Mouse (Mus musculus) lung, postnatal 0 days (tissue): Measurements from ENCODE around the gene Samd4b. TPM values are rescaled to one million over a fixed set of nuclear protein-coding genes. Genes with fewer than 3 reads are reported as not detected.

Experiments
- ATAC-seq: fragments of 200-750 bp; cut with Nextera tagmentation; 2 replicates; pipeline ENCODE4 v1.8.0; 2017; ENCODE audit warnings: moderate library complexity
- DNase-seq: peaks from one replicate; pipeline ENCODE4 v3.0.0-alpha.2; 2016; ENCODE audit warnings: low spot score
- H3K27ac ChIP-seq: fragments of 300-500 bp; sonication (generic); 2 replicates; pipeline ENCODE4 v1.5.1; 2014; ENCODE audit warnings: antibody characterized with exemption, mild to moderate bottlenecking, low read length, mixed read lengths
- H3K27me3 ChIP-seq: fragments of 300-500 bp; sonication (generic); replicated peaks from 2 replicates; pipeline ENCODE4 v1.6.1; 2014; ENCODE audit warnings: low read length, mixed read lengths; ENCODE audit not compliant: insufficient read depth
- H3K36me3 ChIP-seq: fragments of 300-500 bp; sonication (generic); 2 replicates; pipeline ENCODE4 v1.6.1; 2014; ENCODE audit warnings: low read length, mixed read lengths; ENCODE audit not compliant: insufficient read depth
- H3K4me1 ChIP-seq: fragments of 300-500 bp; sonication (generic); 2 replicates; pipeline ENCODE4 v1.6.1; 2014; ENCODE audit warnings: antibody characterized with exemption, low read depth, low read length, mixed read lengths; ENCODE audit not compliant: insufficient read depth
- H3K4me2 ChIP-seq: fragments of 300-500 bp; sonication (generic); replicated peaks from 2 replicates; pipeline ENCODE4 v1.6.1; 2014; ENCODE audit warnings: low read depth, mild to moderate bottlenecking, low read length, moderate library complexity, mixed read lengths
- H3K4me3 ChIP-seq: fragments of 300-500 bp; sonication (generic); 2 replicates; pipeline ENCODE4 v1.5.1; 2014; ENCODE audit warnings: low read depth, low read length
- H3K9ac ChIP-seq: fragments of 300-500 bp; sonication (generic); replicated peaks from 2 replicates; pipeline ENCODE4 v1.6.1; 2014; ENCODE audit warnings: low read depth, mild to moderate bottlenecking
- H3K9me3 ChIP-seq: fragments of 300-500 bp; sonication (generic); 2 replicates; pipeline ENCODE4 v1.6.1; 2016; ENCODE audit warnings: low read length, mixed read lengths
- CTCF ChIP-seq: IDR thresholded peaks from 2 replicates; pipeline ENCODE4 v1.5.1; 2016; ENCODE audit warnings: antibody characterized with exemption, mild to moderate bottlenecking
- EP300 ChIP-seq: IDR thresholded peaks from 2 replicates; pipeline ENCODE4 v1.6.1; 2016; ENCODE audit warnings: antibody characterized with exemption, mild to moderate bottlenecking, control low read depth
- WGBS: fragments of 180-500 bp; shearing (Covaris S2); extraction: QIAGEN DNeasy Blood & Tissue Kit; methylation state at CpG from one replicate; pipeline ENCODE4 v1.1.7; 2014; 5-methylcytosine and 5-hydroxymethylcytosine counted together
- polyA plus RNA-seq: library from polyadenylated mRNA; unstranded; fragments of >200 nt; fragmentation: Nextera tagmentation; extraction: Ambion mirVana; gene quantifications from 2 replicates; pipeline ENCODE4 v1.2.1, GENCODE M21; 2015

The Samd4b gene
- polyA plus RNA-seq, 1 experiment from 2014 or later: 13.4 TPM

DNA sequence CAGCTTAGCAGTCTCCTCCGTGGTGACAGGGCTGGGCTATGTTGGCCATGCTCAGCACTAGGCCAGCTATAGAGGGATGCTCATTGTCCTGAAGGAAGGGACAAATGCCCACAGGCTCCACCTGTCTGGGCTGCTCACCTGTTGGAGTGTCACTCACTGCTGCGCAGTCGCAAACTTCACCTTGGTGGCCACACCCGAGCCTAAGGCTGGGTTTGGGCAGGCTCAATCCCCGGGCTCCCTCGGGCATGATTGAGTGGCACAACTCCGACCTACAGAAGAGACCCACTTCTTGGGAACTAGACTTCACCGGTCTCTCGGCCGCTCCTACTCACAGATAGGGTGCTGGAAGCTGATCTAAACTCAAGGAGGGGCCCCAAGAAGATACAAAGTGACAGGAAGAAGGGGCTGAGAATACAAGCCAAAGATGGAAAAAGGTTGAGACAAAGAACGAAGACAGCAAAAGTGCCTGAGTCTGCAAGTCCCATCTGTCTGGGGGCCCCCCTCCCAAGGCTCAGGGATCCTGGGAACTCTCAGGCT lies 226.9 kb downstream of the Samd4b start:
- DNase-seq: peak; percentile 77
- 3% methylated on average over 11 of the region's 11 CpGs for WGBS
- H3K9ac ChIP-seq: peak overlapping the region; percentile 92
- H3K4me3 ChIP-seq: peak overlapping the region; percentile 83
- no peaks in the 10 kb centered on the region for H3K9me3 ChIP-seq
- peak overlapping the region; percentile 95 for H3K27ac ChIP-seq
- peak overlapping the region; percentile 96 for H3K4me2 ChIP-seq
- TF ChIP-seq CTCF (no peak), EP300 (no peak)
- H3K36me3 ChIP-seq: peaks cover 14% of the 10 kb centered on the region; the same call in 1 of the 2 replicates
- ATAC-seq: no peak
- peaks cover 17% of the 10 kb centered on the region; the same call in 1 of the 2 replicates for H3K4me1 ChIP-seq
- H3K27me3 ChIP-seq: no peaks in the 10 kb centered on the region

GRCm38 (mm10) chr7:28370051-28370450 lies 227.9 kb downstream of the Samd4b start:
- WGBS: 89% methylated on average over 14 of the region's 14 CpGs
- H3K27me3 ChIP-seq: no peaks in the 10 kb centered on the region
- H3K4me3 ChIP-seq: no peak overlapping the region

GRCm38 (mm10) chr7:28368276-28368920 lies 229.5 kb downstream of the Samd4b start:
- peaks cover 12% of the 10 kb centered on the region; the same call in 1 of the 2 replicates for H3K4me1 ChIP-seq
- no peak overlapping the region for H3K4me2 ChIP-seq
- peaks cover 30% of the 10 kb centered on the region for H3K36me3 ChIP-seq
- DNase-seq (no peak), ATAC-seq (no peak)
- no peak overlapping the region for H3K4me3 ChIP-seq
- no peak overlapping the region for H3K9ac ChIP-seq
- TF ChIP-seq EP300: no peak
- TF ChIP-seq CTCF: no peak
- no peaks in the 10 kb centered on the region for H3K27me3 ChIP-seq
- no peaks in the 10 kb centered on the region for H3K9me3 ChIP-seq
- no peak overlapping the region for H3K27ac ChIP-seq
- WGBS: 92% methylated on average over 16 of the region's 16 CpGs

More at GRCm38 (mm10) chr7:28370051-28370450, 227.9 kb downstream of the Samd4b start:
- ATAC-seq (no peak), DNase-seq (no peak)
- TF ChIP-seq CTCF (no peak), EP300 (no peak)
- Histone ChIP-seq H3K9me3 (no peaks in the 10 kb centered on the region), H3K27ac (no peak overlapping the region), H3K4me1 (peaks cover 14% of the 10 kb centered on the region; the same call in 1 of the 2 replicates), H3K4me2 (peak overlapping the region; percentile 96), H3K9ac (no peak overlapping the region), H3K36me3 (peaks cover 24% of the 10 kb centered on the region; the same call in 1 of the 2 replicates)

- peaks cover 33% of the 10 kb centered on the region for H3K36me3 ChIP-seq
Measured at GRCm38 (mm10) chr7:28367663-28368275, 230.2 kb downstream of the Samd4b start.

GRCm38 (mm10) chr7:28362441-28363060 lies 235.4 kb downstream of the Samd4b start:
- no peaks in the 10 kb centered on the region for H3K27me3 ChIP-seq
- no peaks in the 10 kb centered on the region for H3K9me3 ChIP-seq
- no peak overlapping the region for H3K9ac ChIP-seq
- no peak for ATAC-seq
- H3K4me1 ChIP-seq: peaks cover 6% of the 10 kb centered on the region
- H3K4me3 ChIP-seq: no peak overlapping the region
- WGBS: 76% methylated on average over 14 of the region's 16 CpGs
- DNase-seq: no peak
- H3K36me3 ChIP-seq: peaks cover 49% of the 10 kb centered on the region
- TF ChIP-seq EP300 (no peak), CTCF (no peak)
- H3K4me2 ChIP-seq: no peak overlapping the region
- H3K27ac ChIP-seq: no peak overlapping the region

More at GRCm38 (mm10) chr7:28367663-28368275, 230.2 kb downstream of the Samd4b start:
- no peak overlapping the region for H3K27ac ChIP-seq
- H3K4me1 ChIP-seq: peaks cover 12% of the 10 kb centered on the region; the same call in 1 of the 2 replicates
- no peak overlapping the region for H3K4me3 ChIP-seq
- no peak overlapping the region for H3K4me2 ChIP-seq
- ATAC-seq (no peak), DNase-seq (no peak)
- H3K27me3 ChIP-seq: no peaks in the 10 kb centered on the region
- no peak overlapping the region for H3K9ac ChIP-seq
- no peaks in the 10 kb centered on the region for H3K9me3 ChIP-seq
- TF ChIP-seq EP300: no peak
- TF ChIP-seq CTCF: no peak
- WGBS: 87% methylated on average over 16 of the region's 16 CpGs

- Histone ChIP-seq H3K9ac (no peak overlapping the region), H3K9me3 (no peaks in the 10 kb centered on the region), H3K27me3 (no peaks in the 10 kb centered on the region), H3K4me1 (peaks cover 12% of the 10 kb centered on the region), H3K36me3 (peaks cover 42% of the 10 kb centered on the region), H3K27ac (no peak overlapping the region), H3K4me3 (no peak overlapping the region), H3K4me2 (no peak overlapping the region)
- no peak for ATAC-seq
- DNase-seq: no peak
- 96% methylated on average over 19 of the region's 20 CpGs for WGBS
- no peak for TF ChIP-seq EP300
Measured at GRCm38 (mm10) chr7:28361647-28362341, 236.2 kb downstream of the Samd4b start.
